Mouse (Mus musculus) embryonic fibroblast, embryonic 13.5 days (primary cell): ENCODE data around the gene Slamf9.

ENCODE experiments used
- CTCF ChIP-seq: IDR thresholded peaks from 2 replicates; pipeline ENCODE4 v1.5.1; 2011; ENCODE audit warnings: mild to moderate bottlenecking, control low read depth, low read length, moderate library complexity, borderline replicate concordance; ENCODE audit not compliant: insufficient read depth
- POLR2A ChIP-seq: IDR thresholded peaks from 2 replicates; pipeline ENCODE4 v1.6.1; 2011; ENCODE audit warnings: low read depth, mild to moderate bottlenecking, control low read depth, low read length, moderate library complexity

DNA sequence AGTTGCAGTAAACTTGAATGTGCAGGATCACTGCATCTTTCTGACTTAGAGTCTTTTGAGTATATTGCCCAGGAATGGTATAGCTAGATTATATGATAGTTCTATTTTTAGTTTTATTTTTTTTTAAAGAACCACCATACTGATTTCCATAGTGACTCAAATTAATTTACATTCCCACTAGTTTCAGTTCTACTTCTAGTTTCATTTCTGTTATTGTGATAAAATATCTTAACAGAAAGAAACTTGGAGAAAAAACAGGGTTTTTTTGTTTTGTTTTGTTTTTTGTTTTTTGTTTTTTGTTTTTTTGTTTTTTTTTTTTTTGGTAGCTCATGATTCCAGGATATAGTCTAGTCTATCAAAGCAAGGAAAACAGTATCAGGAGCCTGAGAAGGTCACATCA, 2.2 kb upstream of the Slamf9 start:
- TF ChIP-seq POLR2A (no peak), CTCF (no peak)
